Mouse (Mus musculus) neural tube, embryonic 11.5 days (tissue): ENCODE results near the gene Myo16. TPM values are rescaled to one million over a fixed set of nuclear protein-coding genes. Genes with fewer than 3 reads are reported as not detected.

Experiments
- ATAC-seq: fragments of 200-750 bp; cut with Nextera tagmentation; 2 replicates; pipeline ENCODE4 v1.8.0; 2017; ENCODE audit warnings: moderate number of reproducible peaks, mild to moderate bottlenecking, moderate TSS enrichment, moderate library complexity; ENCODE audit not compliant: insufficient read depth, low FRiP score, low TSS enrichment
- DNase-seq: peaks from one replicate; pipeline ENCODE4 v3.0.0-alpha.2; 2015; ENCODE audit warnings: low spot score
- H3K27ac ChIP-seq: fragments of 300-500 bp; sonication (generic); 2 replicates; pipeline ENCODE4 v1.5.1; 2014; ENCODE audit warnings: low read depth, mild to moderate bottlenecking, low read length
- H3K27me3 ChIP-seq: fragments of 300-500 bp; sonication (generic); 2 replicates; pipeline ENCODE4 v1.6.1; 2014; ENCODE audit warnings: mild to moderate bottlenecking, low read length, mixed read lengths; ENCODE audit not compliant: control insufficient read depth, insufficient read depth
- H3K36me3 ChIP-seq: fragments of 300-500 bp; sonication (generic); 2 replicates; pipeline ENCODE4 v1.6.1; 2014; ENCODE audit warnings: mild to moderate bottlenecking, low read length, moderate library complexity, mixed read lengths; ENCODE audit not compliant: control insufficient read depth, insufficient read depth
- H3K4me1 ChIP-seq: fragments of 300-500 bp; sonication (generic); 2 replicates; pipeline ENCODE4 v1.6.1; 2014; ENCODE audit warnings: low read length, mixed read lengths; ENCODE audit not compliant: control insufficient read depth, insufficient read depth
- H3K4me2 ChIP-seq: fragments of 300-500 bp; sonication (generic); 2 replicates; pipeline ENCODE4 v1.6.1; 2014; ENCODE audit warnings: low read depth, mild to moderate bottlenecking, moderate library complexity
- H3K4me3 ChIP-seq: fragments of 300-500 bp; sonication (generic); 2 replicates; pipeline ENCODE4 v1.5.1; 2014; ENCODE audit warnings: low read depth, low read length
- H3K9ac ChIP-seq: fragments of 300-500 bp; sonication (generic); 2 replicates; pipeline ENCODE4 v1.6.1; 2014; ENCODE audit warnings: mild to moderate bottlenecking, low read length
- H3K9me3 ChIP-seq: fragments of 300-500 bp; sonication (generic); 2 replicates; pipeline ENCODE4 v1.6.1; 2016; ENCODE audit warnings: low read length; ENCODE audit not compliant: control insufficient read depth
- WGBS: fragments of 180-500 bp; shearing (Covaris S2); extraction: QIAGEN DNeasy Blood & Tissue Kit; methylation state at CpG from one replicate; pipeline ENCODE4 v1.1.7; 2014; 5-methylcytosine and 5-hydroxymethylcytosine counted together
- polyA plus RNA-seq: library from polyadenylated mRNA; unstranded; fragments of >200 nt; fragmentation: Nextera tagmentation; extraction: Ambion mirVana; gene quantifications from 2 replicates; pipeline ENCODE4 v1.2.1, GENCODE M21; 2014

The Myo16 gene
- polyA plus RNA-seq = 1.8 and 2.5 TPM in 2 replicates

DNA sequence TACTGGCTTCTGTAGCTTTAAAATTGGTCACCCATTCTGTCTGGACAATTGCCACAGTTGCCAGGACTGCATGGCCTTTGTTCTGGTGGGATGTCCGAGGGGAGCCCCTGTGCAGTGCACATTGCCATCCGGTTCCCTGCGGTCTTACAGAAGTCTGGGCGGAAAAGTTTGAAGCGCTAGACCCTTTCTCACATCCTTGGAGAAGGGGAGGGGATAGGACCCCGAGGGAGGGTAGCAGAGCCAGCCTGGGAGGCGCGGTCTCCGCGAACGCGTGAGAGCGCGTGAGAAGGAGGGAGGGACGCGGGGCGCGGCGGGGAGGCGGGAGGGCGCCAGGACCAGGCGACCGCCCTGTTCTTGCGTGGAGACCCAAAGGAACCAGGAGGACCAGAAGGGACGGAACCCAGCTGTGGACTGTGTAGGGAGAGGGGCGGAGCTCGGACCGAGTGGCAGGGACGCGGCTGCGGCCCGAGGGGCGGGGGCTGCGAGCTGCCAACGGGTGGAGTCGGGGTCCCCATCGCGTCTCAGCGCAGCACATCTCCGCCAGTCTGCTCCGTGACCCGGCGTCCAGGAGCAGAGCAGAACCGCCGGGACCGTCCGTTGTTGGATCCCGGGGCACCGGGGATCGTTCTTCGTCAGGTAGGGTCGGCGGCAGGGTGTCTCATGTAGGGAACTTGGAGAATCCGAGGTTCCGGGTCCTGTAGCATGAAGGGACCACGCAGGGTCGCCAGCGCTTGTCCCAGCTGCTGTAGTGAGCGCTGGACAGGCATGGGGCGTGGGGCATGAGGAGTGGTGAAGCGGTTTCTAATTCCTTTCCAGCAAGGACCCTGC is at the start of gene Myo16:
TSS of gene Myo16 (plus strand) at position 301 of the 828 bp plus-strand sequence.
- Histone ChIP-seq H3K4me1 (no peaks in the 10 kb centered on the region), H3K9me3 (no peaks in the 10 kb centered on the region), H3K4me3 (peak within 1 kb of the TSS; percentile 65), H3K27ac (peak within 1 kb of the TSS; percentile 57), H3K9ac (peak within 1 kb of the TSS; percentile 58), H3K36me3 (no peaks in the 10 kb centered on the region), H3K27me3 (no peaks in the 10 kb centered on the region), H3K4me2 (peak within 1 kb of the TSS; percentile 85)
- peak; percentile 90 for ATAC-seq
- WGBS = under 1% methylated on average over 42 of the region's 61 CpGs
- peak; percentile 76 for DNase-seq

DNA sequence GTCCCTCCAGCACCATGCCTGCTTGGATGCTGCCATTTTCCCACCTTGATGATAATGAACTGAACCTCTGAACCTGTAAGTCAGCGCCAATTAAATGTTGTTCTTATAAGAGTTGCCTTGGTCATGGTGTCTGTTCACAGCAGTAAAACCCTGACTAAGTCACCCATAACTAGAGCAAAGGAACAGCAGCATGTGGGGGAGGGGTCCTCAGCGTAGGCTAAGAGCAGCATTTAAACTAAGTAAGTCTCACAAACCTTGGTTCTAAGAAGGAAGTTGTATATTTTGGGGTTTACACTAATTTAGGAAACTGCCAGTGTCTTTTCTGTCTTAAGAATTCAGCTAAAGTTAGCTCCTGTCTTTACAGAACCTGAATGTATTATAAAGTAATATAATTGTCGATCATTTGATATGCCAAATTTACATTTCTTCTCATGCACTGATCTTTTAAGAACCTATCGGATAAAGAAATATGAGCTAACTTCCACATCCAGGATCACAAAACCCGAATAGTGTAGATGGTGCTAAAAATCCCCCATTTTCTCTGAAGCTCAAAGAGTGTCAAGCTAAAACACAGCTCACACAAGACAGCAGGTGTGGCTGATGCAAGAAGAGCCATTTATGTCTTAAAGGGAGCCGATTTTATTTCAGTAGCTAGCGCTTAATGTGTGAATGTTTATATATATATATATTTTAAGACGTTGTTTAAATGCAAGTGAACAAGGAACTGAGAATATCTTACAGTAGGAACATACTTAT is 45.0 kb upstream of the Myo16 start:
- WGBS = 89% methylated on average over 8 of the region's 8 CpGs
- Histone ChIP-seq H3K4me3 (no peak overlapping the region), H3K36me3 (no peaks in the 10 kb centered on the region), H3K9ac (no peak overlapping the region), H3K9me3 (no peaks in the 10 kb centered on the region), H3K4me1 (no peaks in the 10 kb centered on the region), H3K4me2 (no peak overlapping the region), H3K27me3 (no peaks in the 10 kb centered on the region), H3K27ac (no peak overlapping the region)
- DNase-seq = no peak
- ATAC-seq = no peak

DNA sequence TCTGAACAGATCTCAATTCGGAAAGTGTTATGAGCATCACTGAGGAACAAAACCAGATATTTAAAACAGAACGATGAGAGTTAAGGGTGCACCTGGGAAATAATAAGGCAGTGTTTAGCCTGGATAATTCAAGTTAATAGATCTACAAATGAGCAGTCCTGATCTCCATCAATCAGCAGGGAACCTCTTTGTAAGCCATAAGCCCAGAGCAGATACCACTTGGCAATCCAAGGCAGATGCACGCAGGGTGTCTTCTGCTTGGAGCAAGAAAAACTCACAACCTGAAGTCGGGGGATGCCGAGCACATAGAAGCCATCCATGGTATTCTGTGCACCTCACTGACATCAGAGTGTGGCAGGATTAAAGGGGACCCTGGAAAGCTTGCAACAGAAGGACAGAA is 31.0 kb upstream of the Myo16 start:
- Histone ChIP-seq H3K4me2 (no peak overlapping the region), H3K9ac (no peak overlapping the region), H3K27ac (no peak overlapping the region), H3K36me3 (no peaks in the 10 kb centered on the region), H3K27me3 (no peaks in the 10 kb centered on the region), H3K4me3 (no peak overlapping the region), H3K9me3 (no peaks in the 10 kb centered on the region), H3K4me1 (no peaks in the 10 kb centered on the region)
- DNase-seq (no peak), ATAC-seq (no peak)
- 83% methylated on average over 5 of the region's 5 CpGs for WGBS

DNA sequence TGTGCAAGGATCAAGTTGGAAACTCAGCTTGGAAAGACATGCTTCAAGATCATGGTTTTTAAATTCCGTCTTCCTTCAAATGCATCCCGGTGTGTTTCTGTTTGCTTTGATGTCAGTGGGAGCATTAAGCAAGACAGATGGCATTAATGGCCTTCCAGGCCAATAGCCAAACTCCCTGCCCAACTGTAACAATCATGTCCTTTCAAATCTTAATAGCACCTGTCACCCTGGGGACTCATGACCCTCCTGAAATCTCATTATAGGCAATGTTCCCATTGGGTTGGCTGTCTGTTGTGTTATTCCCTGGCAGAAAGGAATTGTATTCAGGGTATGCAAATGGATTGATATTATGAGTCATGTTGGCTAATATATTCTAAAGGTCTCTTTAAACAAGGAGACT is 30.3 kb upstream of the Myo16 start:
- no peaks in the 10 kb centered on the region for H3K4me1 ChIP-seq
- H3K36me3 ChIP-seq = no peaks in the 10 kb centered on the region
- no peak overlapping the region for H3K27ac ChIP-seq
- H3K9me3 ChIP-seq = no peaks in the 10 kb centered on the region
- H3K4me2 ChIP-seq = no peak overlapping the region
- no peaks in the 10 kb centered on the region for H3K27me3 ChIP-seq
- H3K9ac ChIP-seq = no peak overlapping the region
- ATAC-seq (no peak), DNase-seq (peak; percentile 13)
- no peak overlapping the region for H3K4me3 ChIP-seq
- 41% methylated on average over 2 of the region's 2 CpGs for WGBS

DNA sequence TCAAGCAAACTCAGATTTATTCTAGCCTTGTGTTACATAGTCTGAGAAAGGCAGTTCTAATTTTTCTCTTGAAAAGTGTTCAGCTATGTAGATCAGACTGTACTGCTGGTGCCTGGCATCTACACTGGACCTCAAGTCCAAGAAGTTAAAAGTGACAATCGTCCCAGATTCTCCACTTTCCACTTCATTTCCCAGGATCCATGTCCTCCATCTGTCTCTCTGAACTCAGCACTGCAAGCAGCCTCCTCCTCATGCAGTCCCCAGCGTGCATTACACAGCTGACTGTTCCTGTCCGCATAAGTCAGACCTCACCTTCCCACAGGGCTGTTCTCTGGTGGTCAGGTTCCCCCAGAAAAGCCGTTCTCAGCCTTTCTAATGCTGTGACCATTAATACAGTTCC is 28.0 kb upstream of the Myo16 start:
- Histone ChIP-seq H3K9me3 (no peaks in the 10 kb centered on the region), H3K36me3 (no peaks in the 10 kb centered on the region), H3K4me3 (no peak overlapping the region), H3K4me2 (no peak overlapping the region), H3K27ac (no peak overlapping the region), H3K9ac (no peak overlapping the region), H3K27me3 (no peaks in the 10 kb centered on the region), H3K4me1 (no peaks in the 10 kb centered on the region)
- DNase-seq (no peak), ATAC-seq (no peak)
- WGBS = 81% methylated on average over 4 of the region's 4 CpGs

DNA sequence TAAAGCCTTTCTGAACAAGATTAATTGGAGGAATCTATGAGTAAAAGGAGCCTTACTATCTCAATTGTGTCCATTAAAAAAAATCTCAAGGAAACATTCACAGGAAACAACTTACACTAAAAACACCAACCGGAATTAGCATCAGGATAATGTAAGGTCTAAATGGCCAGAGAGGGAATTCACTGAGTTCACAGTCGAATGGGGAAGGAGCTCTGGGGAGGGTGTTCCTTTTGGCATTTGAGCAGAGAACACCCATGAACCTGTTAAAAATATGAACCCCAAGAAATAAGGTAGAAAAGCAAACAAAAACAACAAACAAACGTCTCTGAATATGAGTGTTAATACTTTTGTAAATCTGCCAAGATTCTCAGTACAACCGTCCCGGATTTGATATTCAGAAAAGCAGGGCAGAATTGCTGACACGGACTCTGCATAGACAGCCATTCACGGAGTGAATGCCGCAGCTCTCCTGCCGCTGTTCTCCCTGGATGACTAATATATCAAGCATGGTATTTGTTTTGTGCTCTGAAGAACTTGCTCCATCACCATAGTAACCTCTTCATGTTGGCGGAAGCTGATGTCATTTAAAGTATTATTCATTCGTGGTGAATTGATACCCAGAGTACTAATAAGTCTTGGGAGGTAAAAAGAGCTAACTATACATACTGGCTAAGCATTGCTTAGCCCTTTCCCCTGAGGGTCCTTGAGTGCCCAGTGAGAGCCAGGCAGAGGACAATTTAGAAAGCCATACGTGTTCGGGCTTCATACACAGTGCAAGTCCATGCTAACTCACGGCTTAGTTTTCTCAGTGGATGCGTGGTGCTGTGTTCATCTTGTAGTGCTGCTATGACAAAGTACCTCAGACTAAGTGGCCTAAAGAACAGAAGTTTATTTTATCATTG is 22.9 kb upstream of the Myo16 start:
- Histone ChIP-seq H3K27ac (no peak overlapping the region), H3K4me3 (no peak overlapping the region), H3K27me3 (no peaks in the 10 kb centered on the region), H3K4me2 (no peak overlapping the region), H3K36me3 (no peaks in the 10 kb centered on the region), H3K9me3 (no peaks in the 10 kb centered on the region), H3K4me1 (no peaks in the 10 kb centered on the region), H3K9ac (no peak overlapping the region)
- 54% methylated on average over 15 of the region's 15 CpGs for WGBS
- no peak for ATAC-seq
- DNase-seq = no peak

DNA sequence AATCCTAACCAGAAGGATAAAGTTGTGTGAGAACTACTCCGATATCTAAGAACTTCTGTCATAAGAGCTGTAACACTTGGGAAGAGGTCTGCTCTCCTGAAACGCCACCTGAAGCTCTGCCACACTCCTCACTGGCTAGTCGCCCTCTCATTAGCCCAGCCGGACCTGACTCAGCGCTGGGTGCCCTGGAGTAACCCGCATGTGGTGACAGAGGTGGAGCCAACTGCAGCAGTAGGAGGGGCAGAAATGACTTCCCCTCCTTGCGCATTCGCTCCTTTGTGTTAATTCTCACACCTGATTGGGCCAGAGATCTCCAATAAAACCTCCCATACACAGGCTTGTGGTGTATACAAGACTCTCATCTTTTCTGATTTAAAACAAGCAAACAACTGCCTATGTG is 14.2 kb upstream of the Myo16 start:
- no peak overlapping the region for H3K9ac ChIP-seq
- no peak for DNase-seq
- H3K36me3 ChIP-seq = no peaks in the 10 kb centered on the region
- H3K4me3 ChIP-seq = no peak overlapping the region
- H3K27ac ChIP-seq = no peak overlapping the region
- H3K9me3 ChIP-seq = no peaks in the 10 kb centered on the region
- ATAC-seq = no peak; the same call in 1 of the 2 replicates
- no peaks in the 10 kb centered on the region for H3K27me3 ChIP-seq
- H3K4me2 ChIP-seq = no peak overlapping the region
- 22% methylated on average over 8 of the region's 8 CpGs for WGBS
- H3K4me1 ChIP-seq = no peaks in the 10 kb centered on the region

DNA sequence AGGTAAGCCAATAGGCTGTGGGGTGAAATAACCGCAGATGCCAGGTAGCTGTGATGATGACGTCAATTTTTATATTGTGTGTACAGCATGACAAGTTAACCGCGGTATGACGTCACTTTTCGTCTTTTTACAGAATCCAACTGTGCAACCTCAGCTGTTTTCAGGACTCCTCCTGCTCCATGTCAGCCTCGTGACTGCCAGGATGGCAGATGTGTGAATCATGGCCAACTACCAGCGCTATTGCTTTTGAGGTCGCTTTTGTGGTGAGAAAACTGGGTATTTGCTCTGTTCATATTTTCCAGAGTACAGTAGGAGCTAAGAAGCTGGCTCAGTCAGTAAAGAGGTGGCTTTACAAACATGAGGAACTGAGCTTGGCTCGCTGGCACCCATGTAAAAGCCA is 9.8 kb upstream of the Myo16 start:
- H3K27me3 ChIP-seq = no peaks in the 10 kb centered on the region
- no peaks in the 10 kb centered on the region for H3K36me3 ChIP-seq
- H3K4me3 ChIP-seq = no peak overlapping the region
- no peak overlapping the region for H3K4me2 ChIP-seq
- H3K9ac ChIP-seq = no peak overlapping the region
- no peaks in the 10 kb centered on the region for H3K4me1 ChIP-seq
- DNase-seq (no peak), ATAC-seq (no peak)
- WGBS = 86% methylated on average over 10 of the region's 10 CpGs
- no peak overlapping the region for H3K27ac ChIP-seq
- H3K9me3 ChIP-seq = no peaks in the 10 kb centered on the region
